Mouse (Mus musculus): Measurements from ENCODE around the gene Creb5.

The Creb5 gene

GRCm38 (mm10) chr6:53429891-53430290 is 142.8 kb downstream of the Creb5 start:
- DNase-seq (ENCODE audit: low read depth, low spot score) = no peak

- DNase-seq (ENCODE audit: low read depth, low spot score) = no peak
Observed at GRCm38 (mm10) chr6:53445862-53446460, 158.9 kb downstream of the Creb5 start.

- no peak for DNase-seq (ENCODE audit: low read depth, low spot score)
Observed at GRCm38 (mm10) chr6:53447479-53447878, 160.4 kb downstream of the Creb5 start.

- DNase-seq (ENCODE audit: low read depth, low spot score) = no peak
Observed at GRCm38 (mm10) chr6:53448317-53448870, 161.3 kb downstream of the Creb5 start.

- no peak for DNase-seq (ENCODE audit: low read depth, low spot score)
Observed at GRCm38 (mm10) chr6:53449437-53450173, 162.5 kb downstream of the Creb5 start.

GRCm38 (mm10) chr6:53450494-53450893 is 163.4 kb downstream of the Creb5 start:
- peak; percentile 49 for DNase-seq (ENCODE audit: low read depth, low spot score)

- no peak for DNase-seq (ENCODE audit: low read depth, low spot score)
Observed at GRCm38 (mm10) chr6:53452240-53452639, 165.2 kb downstream of the Creb5 start.

GRCm38 (mm10) chr6:53455442-53455841 is 168.4 kb downstream of the Creb5 start:
- no peak for DNase-seq (ENCODE audit: low read depth, low spot score)

- no peak for DNase-seq (ENCODE audit: low read depth, low spot score)
Observed at GRCm38 (mm10) chr6:53456111-53456510, 169.0 kb downstream of the Creb5 start.

- DNase-seq (ENCODE audit: low read depth, low spot score) = no peak
Observed at GRCm38 (mm10) chr6:53459995-53460747, 173.1 kb downstream of the Creb5 start.

GRCm38 (mm10) chr6:53461056-53461455 is 174.0 kb downstream of the Creb5 start:
- DNase-seq (ENCODE audit: low read depth, low spot score) = no peak

- no peak for DNase-seq (ENCODE audit: low read depth, low spot score)
Observed at GRCm38 (mm10) chr6:53461775-53462770, 175.0 kb downstream of the Creb5 start.

- DNase-seq (ENCODE audit: low read depth, low spot score) = no peak
Observed at GRCm38 (mm10) chr6:53462802-53463201, 175.7 kb downstream of the Creb5 start.

- DNase-seq (ENCODE audit: low read depth, low spot score) = no peak
Observed at GRCm38 (mm10) chr6:53463261-53463813, 176.3 kb downstream of the Creb5 start.

- DNase-seq (ENCODE audit: low read depth, low spot score) = no peak
Observed at GRCm38 (mm10) chr6:53469204-53469603, 182.1 kb downstream of the Creb5 start.

- DNase-seq (ENCODE audit: low read depth, low spot score) = no peak
Observed at GRCm38 (mm10) chr6:53469703-53470102, 182.6 kb downstream of the Creb5 start.

GRCm38 (mm10) chr6:53470559-53470958 is 183.5 kb downstream of the Creb5 start:
- no peak for DNase-seq (ENCODE audit: low read depth, low spot score)

- DNase-seq (ENCODE audit: low read depth, low spot score) = no peak
Observed at GRCm38 (mm10) chr6:53470999-53471591, 184.0 kb downstream of the Creb5 start.

GRCm38 (mm10) chr6:53472751-53473150 is 185.7 kb downstream of the Creb5 start:
- DNase-seq (ENCODE audit: low read depth, low spot score) = no peak

- DNase-seq (ENCODE audit: low read depth, low spot score) = no peak
Observed at GRCm38 (mm10) chr6:53477501-53477900, 190.4 kb downstream of the Creb5 start.

All from telencephalon, adult 2 months (tissue).